Mouse (Mus musculus): ENCODE measurements around the gene Ankrd13b. TPM values are rescaled to one million over a fixed set of nuclear protein-coding genes. Genes with fewer than 3 reads are reported as not detected.
A peak's percentile ranks its signal among the peaks of the same experiment; 100 is the strongest.

Gene Ankrd13b
- total RNA-seq, 1 experiment from 2014 or later: 7.7 TPM

- no peak for DNase-seq
Measured at GRCm38 (mm10) chr11:77492311-77492871, 2.9 kb upstream of the Ankrd13b start.

- DNase-seq: peak; percentile 47
Measured at GRCm38 (mm10) chr11:77491502-77492291, 2.2 kb upstream of the Ankrd13b start.

GRCm38 (mm10) chr11:77491123-77491501 is 1.6 kb upstream of the Ankrd13b start:
- DNase-seq: peak; percentile 91

- no peak for DNase-seq
Measured at GRCm38 (mm10) chr11:77490451-77490850, 973 bp upstream of the Ankrd13b start.

- DNase-seq: no peak
Measured at GRCm38 (mm10) chr11:77488771-77489581, 502 bp downstream of the Ankrd13b start.

GRCm38 (mm10) chr11:77486798-77487197 is 2.7 kb downstream of the Ankrd13b start:
- DNase-seq: no peak

GRCm38 (mm10) chr11:77485229-77485628 is 4.2 kb downstream of the Ankrd13b start:
- no peak for DNase-seq

- DNase-seq: no peak
Measured at GRCm38 (mm10) chr11:77483510-77484255, 5.8 kb downstream of the Ankrd13b start.

GRCm38 (mm10) chr11:77483043-77483442 is 6.4 kb downstream of the Ankrd13b start:
- no peak for DNase-seq

GRCm38 (mm10) chr11:77476895-77477294 is 12.6 kb downstream of the Ankrd13b start:
- no peak for DNase-seq

- no peak for DNase-seq
Measured at GRCm38 (mm10) chr11:77476216-77476615, 13.3 kb downstream of the Ankrd13b start.

- DNase-seq: no peak
Measured at GRCm38 (mm10) chr11:77472775-77473174, 16.7 kb downstream of the Ankrd13b start.

- DNase-seq: no peak
Measured at GRCm38 (mm10) chr11:77471407-77471806, 18.1 kb downstream of the Ankrd13b start.

- no peak for DNase-seq
Measured at GRCm38 (mm10) chr11:77468397-77468796, 21.1 kb downstream of the Ankrd13b start.

GRCm38 (mm10) chr11:77467784-77468183 is 21.7 kb downstream of the Ankrd13b start:
- DNase-seq: peak; percentile 84

GRCm38 (mm10) chr11:77467157-77467556 is 22.3 kb downstream of the Ankrd13b start:
- peak; percentile 80 for DNase-seq

GRCm38 (mm10) chr11:77466544-77466943 is 22.9 kb downstream of the Ankrd13b start:
- no peak for DNase-seq

GRCm38 (mm10) chr11:77465111-77465510 is 24.4 kb downstream of the Ankrd13b start:
- no peak for DNase-seq

GRCm38 (mm10) chr11:77464684-77465083 is 24.8 kb downstream of the Ankrd13b start:
- peak; percentile 74 for DNase-seq

- DNase-seq: no peak
Measured at GRCm38 (mm10) chr11:77463786-77464185, 25.7 kb downstream of the Ankrd13b start.

- no peak for DNase-seq
Measured at GRCm38 (mm10) chr11:77463101-77463445, 26.4 kb downstream of the Ankrd13b start.
